Mouse (Mus musculus) urinary bladder, postnatal 10 days (tissue): ENCODE data around the gene Hoxc10.

ENCODE experiments used
- DNase-seq: peaks from one replicate; pipeline ENCODE4 v3.0.0; 2022; ENCODE audit warnings: low spot score

The Hoxc10 gene

GRCm38 (mm10) chr15:102945185-102946077 is 21.2 kb upstream of the Hoxc10 start:
- DNase-seq = no peak

- no peak for DNase-seq
Observed at GRCm38 (mm10) chr15:102947276-102947675, 19.3 kb upstream of the Hoxc10 start.

GRCm38 (mm10) chr15:102948842-102949241 is 17.8 kb upstream of the Hoxc10 start:
- DNase-seq = no peak

GRCm38 (mm10) chr15:102949696-102950095 is 16.9 kb upstream of the Hoxc10 start:
- no peak for DNase-seq

GRCm38 (mm10) chr15:102950877-102951276 is 15.7 kb upstream of the Hoxc10 start:
- DNase-seq = no peak

- DNase-seq = no peak
Observed at GRCm38 (mm10) chr15:102953561-102953960, 13.0 kb upstream of the Hoxc10 start.

- no peak for DNase-seq
Observed at GRCm38 (mm10) chr15:102954192-102955006, 12.2 kb upstream of the Hoxc10 start, which contains the start of gene Hoxc11. Gene Hoxc11 (plus strand): TSS chr15:102954427.

- no peak for DNase-seq
Observed at GRCm38 (mm10) chr15:102955007-102955382, 11.6 kb upstream of the Hoxc10 start.

GRCm38 (mm10) chr15:102955833-102956640 is 10.6 kb upstream of the Hoxc10 start:
- no peak for DNase-seq

- DNase-seq = no peak
Observed at GRCm38 (mm10) chr15:102956906-102957305, 9.7 kb upstream of the Hoxc10 start.

GRCm38 (mm10) chr15:102959663-102960191 is 6.9 kb upstream of the Hoxc10 start:
- no peak for DNase-seq

- no peak for DNase-seq
Observed at GRCm38 (mm10) chr15:102961728-102962127, 4.9 kb upstream of the Hoxc10 start.

- DNase-seq = no peak
Observed at GRCm38 (mm10) chr15:102962492-102962891, 4.1 kb upstream of the Hoxc10 start.

- DNase-seq = no peak
Observed at GRCm38 (mm10) chr15:102963259-102963658, 3.3 kb upstream of the Hoxc10 start.

GRCm38 (mm10) chr15:102963671-102964640 is 2.6 kb upstream of the Hoxc10 start:
- no peak for DNase-seq

GRCm38 (mm10) chr15:102965003-102965891 is 1.3 kb upstream of the Hoxc10 start:
- DNase-seq = no peak

- DNase-seq = peak; percentile 66
Observed at GRCm38 (mm10) chr15:102965892-102966775, 462 bp upstream of the Hoxc10 start.

- no peak for DNase-seq
Observed at GRCm38 (mm10) chr15:102967312-102967510, 615 bp downstream of the Hoxc10 start, which contains the start of gene Hoxc5. Gene Hoxc5 (plus strand): TSS chr15:102967443.
